Mouse (Mus musculus): ENCODE results near the gene Efhd2.

Gene Efhd2

GRCm38 (mm10) chr4:141874601-141875460 lies at the start of gene Efhd2:
TSS of gene Efhd2 (minus strand) at chr4:141874920.
- DNase-seq (ENCODE audit: low spot score), result no peak

GRCm38 (mm10) chr4:141923961-141924360 lies 49.2 kb upstream of the Efhd2 start:
- DNase-seq (ENCODE audit: low spot score), result no peak

GRCm38 (mm10) chr4:141920391-141920790 lies 45.7 kb upstream of the Efhd2 start:
- no peak for DNase-seq (ENCODE audit: low spot score)

- no peak for DNase-seq (ENCODE audit: low spot score)
Measured at GRCm38 (mm10) chr4:141917735-141918419, 43.2 kb upstream of the Efhd2 start.

- DNase-seq (ENCODE audit: low spot score), result no peak
Measured at GRCm38 (mm10) chr4:141914040-141914439, 39.3 kb upstream of the Efhd2 start.

- DNase-seq (ENCODE audit: low spot score), result no peak
Measured at GRCm38 (mm10) chr4:141913201-141913993, 38.7 kb upstream of the Efhd2 start.

GRCm38 (mm10) chr4:141904710-141905109 lies 30.0 kb upstream of the Efhd2 start:
- no peak for DNase-seq (ENCODE audit: low spot score)

GRCm38 (mm10) chr4:141902479-141902858 lies 27.7 kb upstream of the Efhd2 start:
- no peak for DNase-seq (ENCODE audit: low spot score)

- no peak for DNase-seq (ENCODE audit: low spot score)
Measured at GRCm38 (mm10) chr4:141901711-141902478, 27.2 kb upstream of the Efhd2 start.

GRCm38 (mm10) chr4:141900421-141900820 lies 25.7 kb upstream of the Efhd2 start:
- no peak for DNase-seq (ENCODE audit: low spot score)

- no peak for DNase-seq (ENCODE audit: low spot score)
Measured at GRCm38 (mm10) chr4:141899936-141900335, 25.2 kb upstream of the Efhd2 start.

GRCm38 (mm10) chr4:141898905-141899304 lies 24.2 kb upstream of the Efhd2 start:
- no peak for DNase-seq (ENCODE audit: low spot score)

- DNase-seq (ENCODE audit: low spot score), result no peak
Measured at GRCm38 (mm10) chr4:141897838-141898237, 23.1 kb upstream of the Efhd2 start.

GRCm38 (mm10) chr4:141897225-141897624 lies 22.5 kb upstream of the Efhd2 start:
- no peak for DNase-seq (ENCODE audit: low spot score)

- DNase-seq (ENCODE audit: low spot score), result no peak
Measured at GRCm38 (mm10) chr4:141895772-141896171, 21.1 kb upstream of the Efhd2 start.

GRCm38 (mm10) chr4:141893157-141893784 lies 18.6 kb upstream of the Efhd2 start:
- DNase-seq (ENCODE audit: low spot score), result no peak

- no peak for DNase-seq (ENCODE audit: low spot score)
Measured at GRCm38 (mm10) chr4:141886385-141886968, 11.8 kb upstream of the Efhd2 start.

- DNase-seq (ENCODE audit: low spot score), result no peak
Measured at GRCm38 (mm10) chr4:141885451-141885850, 10.7 kb upstream of the Efhd2 start.

- no peak for DNase-seq (ENCODE audit: low spot score)
Measured at GRCm38 (mm10) chr4:141882858-141883257, 8.1 kb upstream of the Efhd2 start.

GRCm38 (mm10) chr4:141881950-141882349 lies 7.2 kb upstream of the Efhd2 start:
- no peak for DNase-seq (ENCODE audit: low spot score)

Data from urinary bladder, postnatal 10 days (tissue).